Mouse (Mus musculus) bone marrow macrophage, adult 2 months (primary cell): ENCODE data around the gene Znhit6.

ENCODE experiments used
- CTCF ChIP-seq: IDR thresholded peaks from 2 replicates; pipeline ENCODE4 v1.5.1; 2012; ENCODE audit warnings: low read depth, mild to moderate bottlenecking, low read length, moderate library complexity
- POLR2A ChIP-seq: IDR thresholded peaks from 2 replicates; pipeline ENCODE4 v1.6.1; 2012; ENCODE audit warnings: mild to moderate bottlenecking, low read depth, low read length, borderline replicate concordance

GRCm38 (mm10) chr3:145583522-145584200, 7.7 kb downstream of the Znhit6 start:
- TF ChIP-seq CTCF (no peak), POLR2A (no peak)
